Mouse (Mus musculus): ENCODE data around the gene Tipin.
A peak's percentile ranks its signal among the peaks of the same experiment; 100 is the strongest.
"Not testable (repeated sequence)": the region's sequence is repeated elsewhere in the genome, so short reads cannot be mapped to it uniquely, and the experiment has no call there.

Gene Tipin

DNA sequence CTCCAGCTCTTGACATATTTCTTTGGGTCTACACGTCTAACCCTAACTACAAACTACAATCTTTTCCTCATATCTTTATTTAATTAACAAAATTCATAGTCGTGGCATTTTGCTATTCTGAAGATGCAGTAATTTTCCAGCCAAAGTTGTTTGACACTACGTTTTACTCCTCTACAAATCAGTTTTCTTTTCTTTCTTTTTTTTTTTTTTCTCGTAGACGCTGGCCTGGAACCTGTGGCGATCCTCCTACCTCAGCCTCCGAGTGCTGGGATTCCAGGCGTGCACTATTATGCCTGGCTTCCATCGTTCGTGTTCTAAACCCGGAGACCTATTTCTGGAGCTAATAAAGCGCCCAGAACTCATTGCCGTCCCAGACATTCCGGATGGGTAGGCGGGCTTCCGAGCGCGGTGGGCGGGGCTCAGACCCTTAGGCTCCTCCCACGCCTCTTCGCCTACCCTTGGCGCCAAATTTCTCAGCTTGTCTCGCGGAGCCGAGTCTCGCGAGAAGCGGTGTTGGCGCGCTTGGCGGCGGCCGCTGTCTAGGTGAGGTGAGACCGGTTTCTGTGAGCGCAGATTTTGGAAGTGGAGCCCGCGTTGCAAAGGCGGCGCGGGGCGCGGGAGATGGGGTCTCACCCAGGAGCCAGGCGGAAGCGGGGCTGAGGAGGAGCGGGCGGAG lies at the start of gene Tipin:
Gene Tipin (plus strand): TSS at position 477 of the 676 bp plus-strand sequence.
- peak; percentile 81 to 91 for DNase-seq (ENCODE audit: low spot score in 2 of 2)

DNA sequence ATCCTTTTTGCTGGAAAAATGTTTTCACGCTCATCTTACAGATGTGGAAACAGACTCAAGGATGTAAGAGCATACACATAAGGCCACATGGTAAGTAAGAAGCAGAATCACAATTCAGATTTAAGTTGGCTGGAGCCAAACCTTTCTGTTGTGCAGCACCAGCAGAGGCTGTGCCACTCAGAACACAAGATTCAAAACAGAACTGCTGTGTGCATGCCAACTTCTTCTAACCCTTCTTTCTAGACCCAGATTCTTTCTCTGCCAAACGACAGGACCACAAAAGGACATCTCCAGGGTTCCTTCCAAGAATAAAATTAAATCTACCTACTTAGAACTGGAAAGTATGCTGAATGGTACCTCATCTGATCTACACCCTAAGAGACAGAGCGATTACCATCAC lies 49.7 kb upstream of the Tipin start:
- DNase-seq (ENCODE audit: low spot score in 2 of 2): no peak

GRCm38 (mm10) chr9:64232257-64232957 lies 49.0 kb upstream of the Tipin start:
- DNase-seq (ENCODE audit: low spot score in 2 of 2): no peak

DNA sequence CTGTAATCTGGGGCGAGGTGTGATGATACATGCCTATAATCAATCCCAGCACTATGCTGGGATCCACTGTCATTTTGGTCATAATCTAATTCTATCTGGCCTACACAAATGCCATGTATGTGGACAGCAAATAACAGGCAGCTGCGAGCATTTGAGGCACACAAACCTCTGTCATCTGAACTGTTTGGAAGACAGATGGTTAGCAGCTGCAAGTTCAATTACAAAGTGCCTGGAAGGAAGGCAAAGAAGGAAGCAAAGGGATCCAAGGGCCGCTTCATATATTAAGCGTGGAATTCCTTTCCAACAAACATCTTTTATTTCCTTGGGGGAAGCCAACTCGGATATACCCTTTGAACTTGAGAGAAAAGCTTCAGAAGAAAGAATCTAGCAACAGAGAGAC lies 47.7 kb upstream of the Tipin start:
- no peak for DNase-seq (ENCODE audit: low spot score in 2 of 2)

DNA sequence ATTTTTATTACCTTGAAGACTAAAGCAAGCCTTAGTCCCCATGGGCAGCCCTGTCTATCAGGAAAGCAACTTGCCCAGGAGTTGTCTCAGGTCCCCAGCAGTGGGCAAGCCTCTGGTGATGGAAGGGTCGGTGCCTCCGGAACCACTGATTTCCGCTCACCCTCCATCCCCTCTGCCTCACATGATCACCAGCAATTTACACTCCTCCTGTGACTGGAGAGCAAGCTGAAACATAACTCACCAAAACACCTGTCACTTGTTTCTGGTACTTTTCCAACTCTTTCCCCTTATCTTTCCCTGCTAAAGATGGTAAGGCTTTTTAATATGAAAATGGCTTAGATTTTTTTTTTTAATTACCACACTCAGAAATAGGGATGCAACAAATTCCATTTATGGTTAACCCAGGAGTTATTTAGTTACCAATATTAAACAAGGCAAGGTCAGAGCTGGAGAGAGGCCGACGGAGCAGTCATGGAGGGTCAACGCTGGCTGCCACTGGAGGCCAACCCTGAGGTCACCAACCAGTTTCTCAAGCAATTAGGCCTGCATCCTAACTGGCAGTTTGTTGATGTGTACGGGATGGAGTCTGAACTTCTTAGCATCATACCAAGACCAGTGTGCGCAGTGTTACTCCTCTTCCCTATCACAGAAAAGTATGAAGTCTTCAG lies 46.5 kb upstream of the Tipin start, which contains the start of gene Uchl4:
Gene Uchl4 (plus strand): TSS at position 434 of the 668 bp plus-strand sequence.
- no peak for DNase-seq (ENCODE audit: low spot score in 2 of 2)

- DNase-seq (ENCODE audit: low spot score in 2 of 2): no peak
Observed at GRCm38 (mm10) chr9:64236056-64236455, 45.3 kb upstream of the Tipin start.

GRCm38 (mm10) chr9:64240116-64240515 lies 41.3 kb upstream of the Tipin start:
- no peak for DNase-seq (ENCODE audit: low spot score in 2 of 2)

DNA sequence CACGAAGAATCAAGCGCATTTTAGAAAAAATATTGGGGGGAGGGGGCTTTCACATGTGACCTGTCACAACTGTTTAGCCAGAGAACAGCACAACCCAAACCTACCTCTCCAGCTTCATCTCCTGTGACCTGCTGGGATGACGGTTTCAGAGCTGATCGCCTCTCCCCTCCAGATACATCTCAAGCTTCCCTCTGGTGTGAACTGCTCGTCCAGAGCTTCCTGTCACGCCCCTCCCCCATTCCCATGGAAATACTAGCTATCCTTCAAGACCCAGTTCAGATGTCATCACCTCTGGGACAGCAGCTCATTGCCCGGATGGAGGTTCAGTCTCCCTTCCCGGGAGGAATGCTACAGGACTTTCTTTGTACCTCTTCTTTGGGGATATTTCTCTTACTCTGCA lies 40.7 kb upstream of the Tipin start:
- DNase-seq (ENCODE audit: low spot score in 2 of 2): no peak

- DNase-seq (ENCODE audit: low spot score in 2 of 2): no peak
Observed at GRCm38 (mm10) chr9:64242381-64242831, 39.0 kb upstream of the Tipin start.

- no peak for DNase-seq (ENCODE audit: low spot score in 2 of 2)
Observed at GRCm38 (mm10) chr9:64249371-64249770, 32.0 kb upstream of the Tipin start.

GRCm38 (mm10) chr9:64250111-64250730 lies 31.2 kb upstream of the Tipin start:
- DNase-seq (ENCODE audit: low spot score in 2 of 2): no peak

GRCm38 (mm10) chr9:64252591-64253020 lies 28.8 kb upstream of the Tipin start:
- no peak for DNase-seq (ENCODE audit: low spot score in 2 of 2)

- peak; percentile 98 to 100 for DNase-seq (ENCODE audit: low spot score in 2 of 2)
Observed at GRCm38 (mm10) chr9:64253021-64253904, 28.1 kb upstream of the Tipin start, which contains the start of gene Map2k1. Gene Map2k1 (minus strand): TSS chr9:64253631.

DNA sequence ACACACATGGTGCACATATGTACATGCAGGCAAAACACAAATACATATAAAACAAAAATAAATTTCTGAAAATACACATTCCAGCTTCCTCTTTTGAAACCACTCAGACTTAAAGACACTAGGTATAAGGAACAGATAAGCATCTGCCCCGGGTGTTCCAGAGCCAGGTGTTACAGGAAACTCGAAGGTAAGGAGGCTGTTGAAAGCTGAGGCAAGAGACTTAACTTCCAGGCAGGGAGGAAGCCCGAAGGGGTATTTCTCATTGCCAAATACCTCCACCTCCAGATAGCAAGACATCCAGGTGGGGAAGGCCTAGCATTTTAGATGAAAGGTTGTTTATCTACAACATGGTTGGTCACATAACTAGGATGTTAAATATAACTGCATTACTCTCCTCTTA lies 26.0 kb upstream of the Tipin start:
- DNase-seq (ENCODE audit: low spot score in 2 of 2): no peak

DNA sequence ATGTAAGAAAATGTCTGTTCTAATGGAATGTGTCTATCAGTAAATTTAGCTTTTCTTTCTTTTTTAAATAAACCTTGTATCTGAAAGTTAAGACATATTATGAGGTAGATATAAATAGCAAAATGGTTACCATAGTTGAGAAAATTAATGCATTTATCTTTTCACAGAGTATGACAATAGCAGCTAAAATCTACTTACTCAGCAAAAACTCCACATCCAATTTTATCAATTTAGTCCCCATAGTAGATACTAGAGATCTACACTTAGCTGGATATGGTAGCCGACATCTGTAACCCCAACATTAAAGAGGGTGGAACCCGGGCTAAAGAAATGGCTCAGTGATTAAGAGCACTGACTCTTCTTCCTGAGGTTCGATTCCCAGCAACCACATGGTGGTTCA lies 25.2 kb upstream of the Tipin start:
- no peak for DNase-seq (ENCODE audit: low spot score in 2 of 2)

DNA sequence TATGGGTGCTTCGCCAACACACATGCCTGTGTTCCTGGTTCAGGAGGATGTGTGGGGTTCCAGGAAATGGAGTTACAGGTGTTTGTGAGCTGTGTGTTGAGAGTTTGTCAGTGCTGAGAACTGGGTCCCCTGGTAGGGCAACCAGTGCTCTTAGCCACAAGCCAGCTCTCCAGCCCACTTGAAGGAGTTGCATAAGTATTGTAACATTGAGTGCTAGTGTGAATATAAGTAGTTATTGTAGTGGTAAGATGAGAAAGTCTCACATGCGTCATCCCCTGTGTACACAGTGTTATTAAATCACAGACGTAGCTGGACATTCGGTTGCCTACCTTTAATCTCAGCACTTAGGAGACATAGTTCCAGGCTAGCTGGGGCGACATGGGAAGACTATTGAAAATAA lies 21.5 kb upstream of the Tipin start:
- no peak for DNase-seq (ENCODE audit: low spot score in 2 of 2)

GRCm38 (mm10) chr9:64261023-64261422 lies 20.4 kb upstream of the Tipin start:
- no peak for DNase-seq (ENCODE audit: low spot score in 2 of 2)

DNA sequence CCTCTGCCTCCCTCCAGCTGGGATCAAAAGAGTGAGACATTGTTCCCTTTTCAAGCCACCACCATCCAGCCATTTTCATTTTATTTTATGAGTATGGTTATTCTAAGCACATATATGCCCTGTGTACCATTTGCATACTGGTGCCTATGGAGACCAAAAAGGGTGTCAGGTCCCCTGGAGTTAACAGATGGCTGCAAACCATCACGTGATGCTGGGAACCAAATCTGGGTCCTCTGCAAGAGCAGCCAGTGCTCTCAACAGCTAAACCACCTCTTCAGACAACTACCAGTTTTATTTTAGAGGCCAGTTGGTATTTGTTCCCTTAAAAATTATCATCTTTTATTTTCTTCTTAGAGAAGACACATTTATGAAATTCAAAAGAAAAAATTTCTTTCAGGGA lies 16.6 kb upstream of the Tipin start:
- DNase-seq (ENCODE audit: low spot score in 2 of 2): no peak

DNA sequence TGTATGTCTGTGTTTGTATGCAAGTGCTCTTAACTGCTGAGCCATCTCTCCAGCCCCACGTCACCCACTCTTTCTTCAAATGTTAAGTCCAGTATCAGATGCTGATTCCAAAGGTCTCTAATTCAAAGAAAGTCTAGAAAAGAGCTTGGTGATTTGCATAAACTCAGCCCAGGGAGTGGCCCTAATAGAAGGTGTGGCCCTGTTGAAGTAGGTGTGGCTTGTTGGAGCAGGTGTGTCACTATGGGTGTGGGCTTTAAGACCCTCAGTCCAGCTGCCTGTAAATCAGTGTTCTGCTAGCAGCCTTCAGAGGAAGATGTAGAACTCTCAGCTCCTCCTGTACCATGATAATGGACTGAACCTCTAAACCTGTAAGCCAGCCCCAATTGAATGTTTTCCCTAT lies 14.2 kb upstream of the Tipin start:
- no peak for DNase-seq (ENCODE audit: low spot score in 2 of 2)

GRCm38 (mm10) chr9:64268196-64268595 lies 13.2 kb upstream of the Tipin start:
- no peak for DNase-seq (ENCODE audit: low spot score in 2 of 2)

GRCm38 (mm10) chr9:64268836-64269235 lies 12.5 kb upstream of the Tipin start:
- DNase-seq (ENCODE audit: low spot score in 2 of 2): not testable (repeated sequence)

Data from frontal cortex, postnatal 10 days (tissue).